Mouse (Mus musculus) lung, postnatal 25 days (tissue): ENCODE measurements around the gene Zfp286.

ENCODE experiments used
- DNase-seq: peaks from one replicate; pipeline ENCODE4 v3.0.0; 2022; ENCODE audit warnings: low spot score

Zfp286 gene

GRCm38 (mm10) chr11:62788935-62789616 lies at the start of gene Zfp286:
TSS of gene Zfp286 (minus strand) at chr11:62789462.
- DNase-seq = peak; percentile 79

- DNase-seq = no peak
Measured at GRCm38 (mm10) chr11:62831906-62832305, 42.6 kb upstream of the Zfp286 start.

GRCm38 (mm10) chr11:62830387-62830786 lies 41.1 kb upstream of the Zfp286 start:
- no peak for DNase-seq

GRCm38 (mm10) chr11:62827911-62828310 lies 38.6 kb upstream of the Zfp286 start:
- DNase-seq = no peak

- DNase-seq = no peak
Measured at GRCm38 (mm10) chr11:62827135-62827534, 37.9 kb upstream of the Zfp286 start.

- peak; percentile 56 for DNase-seq
Measured at GRCm38 (mm10) chr11:62826106-62826733, 37.0 kb upstream of the Zfp286 start.

- DNase-seq = peak; percentile 28
Measured at GRCm38 (mm10) chr11:62825222-62826105, 36.2 kb upstream of the Zfp286 start.

- DNase-seq = peak; percentile 13
Measured at GRCm38 (mm10) chr11:62824211-62824610, 34.9 kb upstream of the Zfp286 start.

GRCm38 (mm10) chr11:62821893-62822292 lies 32.6 kb upstream of the Zfp286 start:
- DNase-seq = peak; percentile 65

GRCm38 (mm10) chr11:62820661-62821437 lies 31.6 kb upstream of the Zfp286 start:
- peak; percentile 46 for DNase-seq

- DNase-seq = peak; percentile 88
Measured at GRCm38 (mm10) chr11:62820059-62820541, 30.8 kb upstream of the Zfp286 start, which contains the start of gene Trim16. TSS of gene Trim16 (plus strand) at chr11:62820231.

GRCm38 (mm10) chr11:62819059-62819686 lies 29.9 kb upstream of the Zfp286 start:
- no peak for DNase-seq

GRCm38 (mm10) chr11:62816591-62816990 lies 27.3 kb upstream of the Zfp286 start:
- no peak for DNase-seq

- DNase-seq = no peak
Measured at GRCm38 (mm10) chr11:62815438-62815837, 26.2 kb upstream of the Zfp286 start.

GRCm38 (mm10) chr11:62814625-62815024 lies 25.4 kb upstream of the Zfp286 start:
- peak; percentile 24 for DNase-seq

GRCm38 (mm10) chr11:62813970-62814624 lies 24.8 kb upstream of the Zfp286 start:
- peak; percentile 83 for DNase-seq

- no peak for DNase-seq
Measured at GRCm38 (mm10) chr11:62813497-62813896, 24.2 kb upstream of the Zfp286 start.

- DNase-seq = no peak
Measured at GRCm38 (mm10) chr11:62812268-62812667, 23.0 kb upstream of the Zfp286 start.

- no peak for DNase-seq
Measured at GRCm38 (mm10) chr11:62809201-62809600, 19.9 kb upstream of the Zfp286 start.

- no peak for DNase-seq
Measured at GRCm38 (mm10) chr11:62807965-62808364, 18.7 kb upstream of the Zfp286 start.

- no peak for DNase-seq
Measured at GRCm38 (mm10) chr11:62804119-62804518, 14.9 kb upstream of the Zfp286 start.
